Mouse (Mus musculus): ENCODE results near the gene Ccdc42. TPM values are rescaled to one million over a fixed set of nuclear protein-coding genes. Genes with fewer than 3 reads are reported as not detected.

Gene Ccdc42
- polyA plus RNA-seq, 1 experiment from 2014 or later: not detected

Other genes with a start within 250 kb of the Ccdc42 start
- 8.7 and 10.9 TPM in 2 replicates for gene Ntn1, start 186.2 kb upstream of the Ccdc42 start, polyA plus RNA-seq (2014; fragmentation: Nextera tagmentation; extraction: Ambion mirVana)
- 1.1 and 1.3 TPM in 2 replicates for gene Pik3r5, start 154.9 kb upstream of the Ccdc42 start, polyA plus RNA-seq (2014; fragmentation: Nextera tagmentation; extraction: Ambion mirVana)
- 4.1 and 4.9 TPM in 2 replicates for gene Pik3r6, start 84.0 kb upstream of the Ccdc42 start, polyA plus RNA-seq (2014; fragmentation: Nextera tagmentation; extraction: Ambion mirVana)
- gene Mfsd6l, start 30.8 kb upstream of the Ccdc42 start, polyA plus RNA-seq (2014; fragmentation: Nextera tagmentation; extraction: Ambion mirVana): 1.3 and 1.4 TPM in 2 replicates
- 114 and 118 TPM in 2 replicates for gene Myh10, start 104.5 kb downstream of the Ccdc42 start, polyA plus RNA-seq (2014; fragmentation: Nextera tagmentation; extraction: Ambion mirVana)